Mouse (Mus musculus): Measurements from ENCODE around the gene Nek6. TPM values are rescaled to one million over a fixed set of nuclear protein-coding genes. Genes with fewer than 3 reads are reported as not detected.

Gene Nek6
- polyA plus RNA-seq, 1 experiment from 2014 or later: 56.8 TPM

DNA sequence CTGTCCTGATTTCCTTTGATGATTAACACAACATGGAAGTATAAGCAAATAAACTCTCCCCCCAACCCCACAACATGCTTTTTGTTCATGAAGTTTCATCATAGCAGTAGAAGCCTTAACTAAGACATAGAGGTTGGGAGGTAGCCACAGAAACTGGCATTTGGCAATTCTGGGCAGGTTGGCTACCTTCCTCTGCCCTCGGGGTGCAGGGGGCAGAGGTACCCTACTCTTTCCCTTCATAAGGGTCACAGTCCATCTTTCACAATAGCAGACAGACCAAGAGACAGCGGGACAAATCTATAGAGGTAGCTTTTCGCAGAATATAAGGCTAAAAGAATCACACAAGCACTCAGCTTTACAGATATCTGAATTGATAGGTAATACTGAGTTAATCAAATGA lies 8.7 kb upstream of the Nek6 start:
- H3K4me1 ChIP-seq (ENCODE audit: control insufficient read depth, insufficient read depth, low read length): no peaks in the 10 kb centered on the region
- H3K9ac ChIP-seq (ENCODE audit: low read depth, low read length): no peak overlapping the region
- no peaks in the 10 kb centered on the region for H3K27me3 ChIP-seq (ENCODE audit: control insufficient read depth, insufficient read depth, low read depth, low read length)
- H3K4me3 ChIP-seq (ENCODE audit: low read depth, low read length): no peak overlapping the region
- no peaks in the 10 kb centered on the region for H3K36me3 ChIP-seq (ENCODE audit: control insufficient read depth, insufficient read depth, low read length)
- H3K27ac ChIP-seq (ENCODE audit: low read length): no peak overlapping the region
- 88% methylated on average over 3 of the region's 3 CpGs for whole genome bisulfite sequencing
- H3K4me2 ChIP-seq (ENCODE audit: low read length): no peak overlapping the region
- no peak for ATAC-seq
- H3K9me3 ChIP-seq (replicated peaks; ENCODE audit: control insufficient read depth, low read length, poor library complexity, severe bottlenecking): no peaks in the 10 kb centered on the region

DNA sequence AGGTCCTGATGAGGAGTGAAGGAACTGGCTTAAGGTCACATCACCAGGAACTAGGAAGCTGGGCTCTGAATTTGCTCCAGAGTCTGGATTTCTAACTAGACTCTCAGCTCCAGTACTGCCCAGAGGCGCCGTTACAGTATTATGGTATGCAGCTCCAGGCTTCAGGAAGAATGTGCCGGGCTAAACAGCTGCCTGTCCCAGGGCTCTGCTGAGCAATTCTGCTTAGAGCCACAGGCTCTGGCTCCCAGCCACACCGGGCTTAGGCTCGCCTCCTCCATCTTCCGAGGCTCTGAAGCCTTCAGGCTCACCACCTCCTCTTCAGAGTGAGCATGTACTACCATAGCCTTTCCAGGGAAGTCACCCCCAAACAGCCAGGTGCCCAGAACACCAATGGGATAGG lies 7.1 kb upstream of the Nek6 start:
- Histone ChIP-seq H3K36me3 (ENCODE audit: control insufficient read depth, insufficient read depth, low read length) (no peaks in the 10 kb centered on the region), H3K4me2 (ENCODE audit: low read length) (no peak overlapping the region), H3K4me3 (ENCODE audit: low read depth, low read length) (no peak overlapping the region), H3K27ac (ENCODE audit: low read length) (no peak overlapping the region), H3K4me1 (ENCODE audit: control insufficient read depth, insufficient read depth, low read length) (no peaks in the 10 kb centered on the region), H3K27me3 (ENCODE audit: control insufficient read depth, insufficient read depth, low read depth, low read length) (no peaks in the 10 kb centered on the region), H3K9me3 (replicated peaks; ENCODE audit: control insufficient read depth, low read length, poor library complexity, severe bottlenecking) (no peaks in the 10 kb centered on the region), H3K9ac (ENCODE audit: low read depth, low read length) (no peak overlapping the region)
- 55% methylated on average over 6 of the region's 6 CpGs for WGBS
- ATAC-seq: no peak

DNA sequence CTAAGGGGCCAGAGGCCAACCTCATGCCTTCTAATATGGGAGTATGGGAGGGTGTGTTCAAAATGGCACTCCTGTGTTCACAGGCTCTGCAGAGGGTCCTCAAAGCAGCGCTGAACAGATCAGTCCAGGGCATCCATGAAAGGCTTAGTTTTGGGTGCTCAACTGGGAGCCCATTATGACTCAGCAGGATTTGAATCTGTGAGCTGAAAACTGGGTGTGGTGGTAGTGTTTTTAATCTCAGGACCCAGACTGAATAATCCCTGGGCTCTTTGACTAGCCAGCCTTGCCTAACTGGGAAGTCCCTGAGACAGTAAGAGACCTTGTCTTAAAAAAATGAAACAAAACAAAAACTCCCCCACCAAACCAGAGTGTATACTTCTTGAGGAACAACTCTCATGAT lies 4.3 kb upstream of the Nek6 start:
- ATAC-seq: no peak
- H3K4me3 ChIP-seq (ENCODE audit: low read depth, low read length): no peak overlapping the region
- H3K4me2 ChIP-seq (ENCODE audit: low read length): no peak overlapping the region

DNA sequence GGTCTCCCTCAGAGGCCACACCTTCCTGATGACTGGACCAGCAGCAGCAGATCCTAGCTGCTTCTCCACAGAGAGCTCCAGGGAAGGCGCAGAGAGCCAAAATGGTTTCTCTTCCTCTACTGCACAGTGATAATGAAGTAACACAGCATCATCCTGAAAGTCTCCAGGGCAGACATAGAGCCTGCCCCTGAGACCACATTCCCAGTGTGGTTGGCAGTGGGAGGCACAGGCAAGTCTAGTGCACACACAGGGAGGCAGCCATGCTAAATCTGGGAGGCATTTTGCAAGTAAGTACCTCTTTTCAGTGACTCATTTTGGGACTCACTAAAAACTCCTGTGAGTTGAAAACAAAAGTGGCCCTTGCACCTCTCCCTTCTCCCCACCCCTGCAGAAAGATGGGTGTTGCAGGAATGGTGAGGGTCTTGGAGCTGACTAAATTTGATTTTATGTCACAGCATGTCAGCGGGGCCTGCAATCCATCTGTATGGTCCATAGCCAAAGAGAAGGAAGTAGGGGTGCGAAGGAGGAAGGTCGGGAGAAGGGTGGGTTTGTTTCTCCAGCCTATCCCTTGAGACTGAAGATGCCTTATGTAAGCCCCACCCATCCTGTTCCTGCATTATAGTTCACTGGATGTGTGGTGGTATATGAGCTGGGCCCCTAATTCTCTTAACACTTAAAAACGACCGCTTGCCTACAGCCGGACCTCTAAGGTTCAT lies 2.3 kb upstream of the Nek6 start:
- no peak for ATAC-seq
- no peak overlapping the region for H3K9ac ChIP-seq (ENCODE audit: low read depth, low read length)
- H3K9me3 ChIP-seq (replicated peaks; ENCODE audit: control insufficient read depth, low read length, poor library complexity, severe bottlenecking): no peaks in the 10 kb centered on the region
- H3K27me3 ChIP-seq (ENCODE audit: control insufficient read depth, insufficient read depth, low read depth, low read length): no peaks in the 10 kb centered on the region
- peaks cover 11% of the 10 kb centered on the region; the same call in 1 of the 2 replicates for H3K4me1 ChIP-seq (ENCODE audit: control insufficient read depth, insufficient read depth, low read length)
- H3K4me2 ChIP-seq (ENCODE audit: low read length): no peak overlapping the region
- no peaks in the 10 kb centered on the region for H3K36me3 ChIP-seq (ENCODE audit: control insufficient read depth, insufficient read depth, low read length)
- no peak overlapping the region for H3K4me3 ChIP-seq (ENCODE audit: low read depth, low read length)
- 86% methylated on average over 7 of the region's 7 CpGs for WGBS
- H3K27ac ChIP-seq (ENCODE audit: low read length): no peak overlapping the region

More for the DNA sequence above, 4.3 kb upstream of the Nek6 start:
- peaks cover 2% of the 10 kb centered on the region; the same call in 1 of the 2 replicates for H3K4me1 ChIP-seq (ENCODE audit: control insufficient read depth, insufficient read depth, low read length)
- H3K9me3 ChIP-seq (replicated peaks; ENCODE audit: control insufficient read depth, low read length, poor library complexity, severe bottlenecking): no peaks in the 10 kb centered on the region
- no peak overlapping the region for H3K9ac ChIP-seq (ENCODE audit: low read depth, low read length)
- H3K27me3 ChIP-seq (ENCODE audit: control insufficient read depth, insufficient read depth, low read depth, low read length): no peaks in the 10 kb centered on the region
- WGBS: 85% methylated on average over 1 of the region's 1 CpGs
- no peak overlapping the region for H3K27ac ChIP-seq (ENCODE audit: low read length)
- no peaks in the 10 kb centered on the region for H3K36me3 ChIP-seq (ENCODE audit: control insufficient read depth, insufficient read depth, low read length)

DNA sequence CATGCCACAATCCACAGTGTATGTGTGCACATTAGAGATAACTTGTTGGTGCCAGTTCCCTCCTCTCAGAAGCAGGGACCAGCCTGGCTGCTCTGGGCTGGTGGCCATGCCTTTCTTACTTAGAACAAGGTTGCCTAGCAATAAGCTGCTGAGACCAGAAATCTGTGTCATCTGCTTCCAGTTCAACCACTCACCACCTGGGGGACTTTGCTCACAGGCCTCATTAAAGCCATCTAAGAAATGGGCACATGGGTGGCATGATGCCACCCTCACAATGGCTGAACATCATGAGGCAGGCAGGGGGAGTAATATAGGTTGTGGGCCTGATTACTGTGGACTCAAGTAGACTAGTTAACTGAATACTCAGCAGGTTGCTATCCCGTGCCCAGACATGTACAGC lies 1.3 kb upstream of the Nek6 start:
- H3K36me3 ChIP-seq (ENCODE audit: control insufficient read depth, insufficient read depth, low read length): no peaks in the 10 kb centered on the region
- H3K4me2 ChIP-seq (ENCODE audit: low read length): no peak overlapping the region
- 73% methylated on average over 1 of the region's 1 CpGs for WGBS
- ATAC-seq: peak; percentile 25; the same call in 1 of the 2 replicates
- H3K9me3 ChIP-seq (replicated peaks; ENCODE audit: control insufficient read depth, low read length, poor library complexity, severe bottlenecking): no peaks in the 10 kb centered on the region
- no peak overlapping the region for H3K27ac ChIP-seq (ENCODE audit: low read length)
- H3K4me1 ChIP-seq (ENCODE audit: control insufficient read depth, insufficient read depth, low read length): peaks cover 11% of the 10 kb centered on the region; the same call in 1 of the 2 replicates
- no peak overlapping the region for H3K9ac ChIP-seq (ENCODE audit: low read depth, low read length)
- no peaks in the 10 kb centered on the region for H3K27me3 ChIP-seq (ENCODE audit: control insufficient read depth, insufficient read depth, low read depth, low read length)
- no peak overlapping the region for H3K4me3 ChIP-seq (ENCODE audit: low read depth, low read length)

DNA sequence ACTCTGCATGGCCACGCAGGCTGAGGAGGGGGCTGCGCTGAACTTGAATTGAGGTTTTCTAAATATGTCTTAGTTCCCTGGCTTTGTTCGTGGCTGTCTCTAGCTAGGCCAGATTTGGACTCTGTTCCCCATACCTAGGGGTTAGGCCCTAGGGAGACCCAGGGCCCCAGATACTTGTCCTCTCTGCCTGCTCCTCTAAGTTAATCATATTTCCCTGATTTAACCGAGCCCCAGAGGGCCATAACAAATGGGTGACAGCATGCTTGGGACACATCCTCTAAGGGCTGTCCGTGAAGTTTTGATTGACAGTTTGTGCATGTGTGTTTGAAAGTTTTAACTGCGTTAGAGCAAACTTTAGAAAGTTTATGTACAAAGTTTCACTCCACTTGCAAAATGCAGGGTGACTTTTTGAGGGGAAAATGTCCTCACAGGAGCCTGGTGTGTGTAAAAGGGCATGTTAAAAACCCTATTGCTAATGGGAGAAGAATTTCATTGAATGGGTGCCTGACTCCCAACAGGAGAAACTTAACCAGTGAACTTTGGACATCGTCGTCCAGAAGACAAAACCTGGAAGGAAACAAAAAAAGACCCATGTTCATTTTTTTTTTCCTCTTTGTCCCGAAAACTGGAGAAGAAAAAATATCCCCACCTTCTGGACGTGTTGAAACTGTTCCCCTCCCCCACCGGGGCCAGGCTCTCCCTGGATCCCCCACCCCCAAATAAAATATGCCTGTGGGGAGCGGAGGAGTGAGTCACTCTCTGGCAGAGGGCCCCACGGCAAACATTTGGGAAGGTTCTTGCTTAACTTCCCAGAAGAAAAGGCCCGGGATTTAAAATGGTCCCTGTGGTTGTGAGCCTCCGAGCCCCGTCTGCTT lies 1.1 kb downstream of the Nek6 start:
- Histone ChIP-seq H3K4me2 (ENCODE audit: low read length) (peak overlapping the region; percentile 80), H3K27me3 (ENCODE audit: control insufficient read depth, insufficient read depth, low read depth, low read length) (no peaks in the 10 kb centered on the region), H3K4me3 (ENCODE audit: low read depth, low read length) (peak overlapping the region; percentile 88), H3K4me1 (ENCODE audit: control insufficient read depth, insufficient read depth, low read length) (peaks cover 13% of the 10 kb centered on the region; the same call in 1 of the 2 replicates), H3K9ac (ENCODE audit: low read depth, low read length) (peak overlapping the region; percentile 90), H3K9me3 (replicated peaks; ENCODE audit: control insufficient read depth, low read length, poor library complexity, severe bottlenecking) (no peaks in the 10 kb centered on the region), H3K27ac (ENCODE audit: low read length) (peak overlapping the region; percentile 80), H3K36me3 (ENCODE audit: control insufficient read depth, insufficient read depth, low read length) (no peaks in the 10 kb centered on the region)
- ATAC-seq: peak; percentile 4; the same call in 1 of the 2 replicates
- 5% methylated on average over 16 of the region's 16 CpGs for WGBS

DNA sequence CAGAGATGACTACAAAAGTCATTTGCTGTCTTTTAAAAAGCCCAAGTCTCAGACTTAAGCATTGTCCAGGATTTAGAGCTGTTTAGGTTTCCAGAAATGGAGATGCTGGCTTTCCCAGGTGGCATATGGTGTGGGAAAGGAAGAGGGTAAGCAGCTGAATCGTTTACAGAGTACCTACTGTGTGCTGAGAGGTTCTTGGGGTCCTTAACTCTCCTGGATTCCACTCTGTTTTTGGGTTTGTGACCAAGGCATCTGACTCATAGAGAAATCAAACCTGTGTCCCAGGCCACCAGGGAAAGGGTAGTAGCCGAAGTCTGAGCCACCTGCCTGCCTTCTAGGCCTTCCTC lies 1.7 kb downstream of the Nek6 start:
- no peaks in the 10 kb centered on the region for H3K9me3 ChIP-seq (replicated peaks; ENCODE audit: control insufficient read depth, low read length, poor library complexity, severe bottlenecking)
- peak overlapping the region; percentile 6; the same call in 1 of the 2 replicates for H3K4me3 ChIP-seq (ENCODE audit: low read depth, low read length)
- WGBS: 51% methylated on average over 2 of the region's 2 CpGs
- H3K9ac ChIP-seq (ENCODE audit: low read depth, low read length): no peak overlapping the region
- peaks cover 13% of the 10 kb centered on the region; the same call in 1 of the 2 replicates for H3K4me1 ChIP-seq (ENCODE audit: control insufficient read depth, insufficient read depth, low read length)
- ATAC-seq: no peak
- H3K27me3 ChIP-seq (ENCODE audit: control insufficient read depth, insufficient read depth, low read depth, low read length): no peaks in the 10 kb centered on the region
- H3K27ac ChIP-seq (ENCODE audit: low read length): peak overlapping the region; percentile 55
- H3K36me3 ChIP-seq (ENCODE audit: control insufficient read depth, insufficient read depth, low read length): no peaks in the 10 kb centered on the region
- H3K4me2 ChIP-seq (ENCODE audit: low read length): peak overlapping the region; percentile 80

DNA sequence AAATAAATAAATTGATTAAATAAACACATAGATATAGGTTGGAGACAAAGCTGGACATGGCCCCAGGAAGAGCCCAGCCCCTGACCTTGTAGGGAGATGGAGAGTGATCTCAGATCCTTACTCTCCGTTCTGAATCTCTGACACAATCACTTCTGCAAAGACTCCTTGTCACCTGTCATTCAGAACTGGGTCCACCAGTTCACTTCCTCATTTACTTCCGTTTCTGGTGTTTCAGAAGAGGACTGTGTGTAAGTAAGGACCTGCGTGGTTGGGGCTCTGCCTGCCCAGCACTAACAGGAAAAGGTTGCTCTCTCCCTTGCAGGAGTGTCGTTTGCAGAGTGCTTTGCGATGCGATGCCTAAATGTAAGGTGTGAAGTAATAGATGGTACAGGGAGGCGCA lies 3.0 kb downstream of the Nek6 start:
- H3K27me3 ChIP-seq (ENCODE audit: control insufficient read depth, insufficient read depth, low read depth, low read length): no peaks in the 10 kb centered on the region
- H3K36me3 ChIP-seq (ENCODE audit: control insufficient read depth, insufficient read depth, low read length): no peaks in the 10 kb centered on the region
- ATAC-seq: no peak
- H3K9me3 ChIP-seq (replicated peaks; ENCODE audit: control insufficient read depth, low read length, poor library complexity, severe bottlenecking): no peaks in the 10 kb centered on the region
- no peak overlapping the region for H3K4me3 ChIP-seq (ENCODE audit: low read depth, low read length)
- no peak overlapping the region for H3K4me2 ChIP-seq (ENCODE audit: low read length)
- H3K9ac ChIP-seq (ENCODE audit: low read depth, low read length): no peak overlapping the region
- no peak overlapping the region for H3K27ac ChIP-seq (ENCODE audit: low read length)
- 79% methylated on average over 7 of the region's 7 CpGs for WGBS
- H3K4me1 ChIP-seq (ENCODE audit: control insufficient read depth, insufficient read depth, low read length): peaks cover 13% of the 10 kb centered on the region; the same call in 1 of the 2 replicates

DNA sequence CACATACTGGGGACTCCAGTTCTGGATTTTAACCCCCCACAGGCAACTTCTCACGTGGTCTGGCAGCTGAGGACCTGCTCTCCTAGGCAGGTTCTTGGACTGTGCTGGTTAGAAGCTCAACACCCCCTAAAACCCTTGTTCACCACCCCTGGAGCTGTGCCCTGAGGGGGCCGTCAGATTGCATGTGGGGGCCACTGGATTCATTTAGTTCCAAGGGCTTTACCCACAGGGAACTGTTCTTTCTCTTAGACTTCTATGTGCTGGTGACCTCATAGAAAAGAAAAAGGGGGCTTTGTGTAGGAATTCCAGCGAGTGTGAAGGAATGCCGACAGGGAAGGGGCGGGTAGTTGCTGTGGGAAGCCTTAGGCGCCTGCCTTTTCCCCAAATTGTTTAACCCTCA lies 4.0 kb downstream of the Nek6 start:
- no peaks in the 10 kb centered on the region for H3K36me3 ChIP-seq (ENCODE audit: control insufficient read depth, insufficient read depth, low read length)
- no peaks in the 10 kb centered on the region for H3K9me3 ChIP-seq (replicated peaks; ENCODE audit: control insufficient read depth, low read length, poor library complexity, severe bottlenecking)
- no peak overlapping the region for H3K4me3 ChIP-seq (ENCODE audit: low read depth, low read length)
- no peak overlapping the region for H3K9ac ChIP-seq (ENCODE audit: low read depth, low read length)
- 0 out of 2 replicates have a peak, but pooled peaks have one; percentile 18 for ATAC-seq
- 13% methylated on average over 6 of the region's 6 CpGs for WGBS
- H3K4me1 ChIP-seq (ENCODE audit: control insufficient read depth, insufficient read depth, low read length): peaks cover 13% of the 10 kb centered on the region; the same call in 1 of the 2 replicates
- no peak overlapping the region for H3K27ac ChIP-seq (ENCODE audit: low read length)
- no peaks in the 10 kb centered on the region for H3K27me3 ChIP-seq (ENCODE audit: control insufficient read depth, insufficient read depth, low read depth, low read length)
- H3K4me2 ChIP-seq (ENCODE audit: low read length): no peak overlapping the region

Measured in midbrain, embryonic 16.5 days (tissue).